Mouse (Mus musculus) gastrocnemius, postnatal 4 days (tissue): ENCODE results near the gene Cacng6. TPM values are rescaled to one million over a fixed set of nuclear protein-coding genes. Genes with fewer than 3 reads are reported as not detected.
"Not testable (repeated sequence)": the region's sequence is repeated elsewhere in the genome, so short reads cannot be mapped to it uniquely, and the experiment has no call there.

ENCODE experiments used
- DNase-seq, 2 experiments: peaks; one replicate each; pipeline ENCODE4 v3.0.0; 2021 to 2022; ENCODE audit warnings: low spot score in 2 of 2, mixed read lengths in 2 of 2
- long read RNA-seq, 2 experiments: library from polyadenylated mRNA; stranded (forward); transcript quantifications; one replicate each; pipeline ENCODE4 v2.0.0; 2021
- total RNA-seq, 2 experiments: library from RNA; stranded (reverse); gene quantifications; 2 replicates each; pipeline ENCODE4 v1.2.3; 2021

The Cacng6 gene
- total RNA-seq: 10 to 100 TPM; 76.0 to 76.4 TPM
- long read RNA-seq, experiment 1, transcript Cacng6-202 (4 exons, 1,977 nt): major isoform, 119 of 166 reads
- long read RNA-seq, experiment 1, transcript Cacng6-201 (3 exons, 868 nt): minor isoform, 25 of 166 reads
- long read RNA-seq, experiment 1, partial matches to known transcripts: 1 of 166 reads
- long read RNA-seq, experiment 1, other reads (novel, unspliced or antisense): 21 of 166 reads
- long read RNA-seq, experiment 2, transcript Cacng6-202 (4 exons, 1,977 nt): major isoform, 143 of 192 reads
- long read RNA-seq, experiment 2, transcript Cacng6-201 (3 exons, 868 nt): minor isoform, 24 of 192 reads
- long read RNA-seq, experiment 2, partial matches to known transcripts: 4 of 192 reads
- long read RNA-seq, experiment 2, other reads (novel, unspliced or antisense): 21 of 192 reads

- no peak for DNase-seq
Measured at GRCm38 (mm10) chr7:3423895-3424294, at the start of gene Cacng6. TSS of gene Cacng6 (plus strand) at chr7:3424195.

GRCm38 (mm10) chr7:3376831-3377230 is 47.2 kb upstream of the Cacng6 start:
- DNase-seq: peak; percentile 38 to 64

GRCm38 (mm10) chr7:3382123-3382522 is 41.9 kb upstream of the Cacng6 start:
- no peak for DNase-seq

GRCm38 (mm10) chr7:3384807-3385319 is 39.1 kb upstream of the Cacng6 start:
- DNase-seq: no peak

GRCm38 (mm10) chr7:3386036-3386730 is 37.8 kb upstream of the Cacng6 start:
- no peak for DNase-seq

- DNase-seq: no peak
Measured at GRCm38 (mm10) chr7:3387761-3388160, 36.2 kb upstream of the Cacng6 start.

GRCm38 (mm10) chr7:3388885-3389284 is 35.1 kb upstream of the Cacng6 start:
- DNase-seq: no peak

- no peak for DNase-seq
Measured at GRCm38 (mm10) chr7:3389444-3390412, 34.3 kb upstream of the Cacng6 start.

GRCm38 (mm10) chr7:3390413-3391080 is 33.4 kb upstream of the Cacng6 start, which contains the start of gene Cacng8:
TSS of gene Cacng8 (plus strand) at chr7:3390683.
- DNase-seq: no peak

GRCm38 (mm10) chr7:3391081-3391451 is 32.9 kb upstream of the Cacng6 start:
- DNase-seq: no peak

- DNase-seq: no peak
Measured at GRCm38 (mm10) chr7:3391809-3392208, 32.2 kb upstream of the Cacng6 start.

- DNase-seq: no peak
Measured at GRCm38 (mm10) chr7:3397355-3397754, 26.6 kb upstream of the Cacng6 start.

GRCm38 (mm10) chr7:3397797-3398196 is 26.2 kb upstream of the Cacng6 start:
- DNase-seq: no peak

GRCm38 (mm10) chr7:3398363-3398762 is 25.6 kb upstream of the Cacng6 start:
- DNase-seq: not testable (repeated sequence)

GRCm38 (mm10) chr7:3399937-3400336 is 24.1 kb upstream of the Cacng6 start:
- no peak for DNase-seq

GRCm38 (mm10) chr7:3409729-3410520 is 14.1 kb upstream of the Cacng6 start:
- DNase-seq: no peak

GRCm38 (mm10) chr7:3411160-3411941 is 12.6 kb upstream of the Cacng6 start:
- DNase-seq: no peak

- no peak for DNase-seq
Measured at GRCm38 (mm10) chr7:3412036-3412435, 12.0 kb upstream of the Cacng6 start.

- DNase-seq: peak; percentile 22 to 38
Measured at GRCm38 (mm10) chr7:3414888-3415287, 9.1 kb upstream of the Cacng6 start.
